Mouse (Mus musculus) embryonic stem cell, embryonic (primary cell): Measurements from ENCODE around the gene Rap1gap2.

Experiments
- CTCF ChIA-PET, 4 experiments: fragments of 300-600 bp in 2 of 4; fragments of 350-600 bp in 2 of 4; sonication (Branson Sonifier 250); formaldehyde crosslinking; loops; one replicate each; lab custom pipeline; 2022; ENCODE audit warnings: inconsistent platforms in 2 of 4; lab: Charles Lee
- POLR2A ChIA-PET, 4 experiments: fragments of 300-600 bp in 2 of 4; fragments of 350-600 bp in 2 of 4; sonication (Branson Sonifier 250); formaldehyde crosslinking; loops; one replicate each; lab custom pipeline; 2022; ENCODE audit warnings: antibody characterized with exemption in 4 of 4, inconsistent platforms in 1 of 4; lab: Charles Lee

Gene Rap1gap2

DNA sequence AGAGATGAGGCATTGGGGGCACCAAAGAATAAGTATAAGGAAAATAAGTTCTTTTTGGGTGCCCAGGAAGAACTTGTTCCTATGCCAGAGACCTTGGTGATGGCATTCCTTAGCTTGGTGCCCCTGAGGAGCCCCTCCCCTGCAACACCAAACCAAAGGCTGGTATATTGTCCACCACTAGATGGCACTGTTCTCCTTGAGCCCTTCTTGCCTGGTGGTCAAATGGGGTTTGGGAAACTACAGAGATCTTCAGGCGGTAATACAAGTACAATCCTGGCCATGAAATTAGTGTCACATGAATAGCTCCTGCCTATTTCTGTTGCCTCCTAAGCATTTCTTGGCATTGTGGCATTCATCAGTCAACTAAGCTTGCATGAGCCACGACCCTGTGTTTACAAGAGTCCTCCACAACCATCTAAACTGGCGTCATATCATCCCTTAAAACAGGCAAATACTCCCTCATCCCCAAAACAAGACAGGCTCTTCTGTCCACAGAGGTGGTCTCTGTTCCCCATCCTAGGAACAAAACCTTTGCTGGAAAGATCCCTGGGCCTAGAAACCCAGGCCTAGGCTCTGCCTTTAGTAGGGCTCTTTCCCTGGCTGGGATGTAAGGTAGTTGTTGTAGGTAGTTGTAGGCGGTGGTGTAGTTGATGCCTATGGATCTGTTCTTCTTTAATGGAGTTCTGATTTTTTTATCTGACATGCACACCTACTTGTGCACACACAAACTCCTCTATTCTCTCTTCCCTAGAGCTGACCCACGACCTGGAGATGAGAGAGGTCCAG is 24.0 kb upstream of the Rap1gap2 start:
- CTCF ChIA-PET = interaction anchor here (0.5 to 1.7 kb wide), 36 partner anchors 8 to 1811 kb away, joined by 3 to 15 read pairs (median 3); partner anchors contain the start of genes Ccdc92b (in 2 of the 4) and Pafah1b1 (in 2 of the 4)
- POLR2A ChIA-PET = interaction anchor here in 3 of 4 experiments (0.5 to 5.6 kb wide), 17 partner anchors 8 to 225 kb away, joined by 3 to 68 read pairs (median 3); partner anchors contain the start of genes Ccdc92b (in 1 of the 3), Cluh (in 1 of the 3) and Mnt (in 1 of the 3)

GRCm38 (mm10) chr11:74631880-74632789 is 21.4 kb upstream of the Rap1gap2 start:
- POLR2A ChIA-PET = no interaction called here
- CTCF ChIA-PET = no interaction called here

GRCm38 (mm10) chr11:74627481-74627880 is 16.8 kb upstream of the Rap1gap2 start:
- ChIA-PET CTCF (interaction anchor here (0.6 to 2.5 kb wide), 6 partner anchors 11 to 1583 kb away, joined by 3 to 14 read pairs (median 6); no protein-coding TSS in a partner anchor), POLR2A (interaction anchor here in 3 of 4 experiments (0.5 to 5.7 kb wide), 32 partner anchors 8 to 298 kb away, joined by 3 to 28 read pairs (median 4); partner anchors contain the start of genes Ccdc92b (in 2 of the 3), Mettl16 (in 1 of the 3), Mnt (in 1 of the 3) and Rap1gap2 (in 1 of the 3))

GRCm38 (mm10) chr11:74625333-74625732 is 14.6 kb upstream of the Rap1gap2 start:
- ChIA-PET POLR2A (interaction anchor here in 2 of 4 experiments (1.1 to 5.7 kb wide), 4 partner anchors 10 to 44 kb away, joined by 3 to 28 read pairs (median 3); no protein-coding TSS in a partner anchor), CTCF (interaction anchor here in 1 of 4 experiments (1.0 kb wide), 1 partner anchor 9 kb away, joined by 3 read pairs; no protein-coding TSS in a partner anchor)

DNA sequence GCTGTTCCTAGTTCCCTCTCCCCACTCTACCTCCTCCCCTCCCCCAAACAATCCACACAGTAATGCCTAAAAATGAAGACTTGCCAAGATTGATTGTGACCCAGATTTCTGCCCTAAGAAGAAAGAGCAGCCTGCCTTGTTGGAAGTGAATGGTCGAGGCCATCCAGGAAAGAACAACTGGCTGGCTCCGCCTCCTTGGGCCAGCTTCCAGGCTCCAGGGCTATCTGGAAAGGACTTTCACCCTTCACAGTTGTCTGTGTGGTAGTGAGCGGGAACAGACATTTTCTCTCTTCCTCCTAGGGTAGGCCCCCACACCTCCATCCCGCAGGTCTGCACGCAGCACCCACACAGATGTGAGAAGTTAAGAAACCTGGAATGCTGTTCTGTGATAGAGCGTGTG is 13.0 kb upstream of the Rap1gap2 start:
- CTCF ChIA-PET = interaction anchor here in 1 of 4 experiments (1.5 kb wide), 1 partner anchor 11 kb away, joined by 3 read pairs; no protein-coding TSS in a partner anchor
- POLR2A ChIA-PET = interaction anchor here in 2 of 4 experiments (0.9 to 1.8 kb wide), 7 partner anchors 12 to 137 kb away, joined by 3 to 7 read pairs (median 3); partner anchors contain the start of gene Rap1gap2 (in 1 of the 2)

DNA sequence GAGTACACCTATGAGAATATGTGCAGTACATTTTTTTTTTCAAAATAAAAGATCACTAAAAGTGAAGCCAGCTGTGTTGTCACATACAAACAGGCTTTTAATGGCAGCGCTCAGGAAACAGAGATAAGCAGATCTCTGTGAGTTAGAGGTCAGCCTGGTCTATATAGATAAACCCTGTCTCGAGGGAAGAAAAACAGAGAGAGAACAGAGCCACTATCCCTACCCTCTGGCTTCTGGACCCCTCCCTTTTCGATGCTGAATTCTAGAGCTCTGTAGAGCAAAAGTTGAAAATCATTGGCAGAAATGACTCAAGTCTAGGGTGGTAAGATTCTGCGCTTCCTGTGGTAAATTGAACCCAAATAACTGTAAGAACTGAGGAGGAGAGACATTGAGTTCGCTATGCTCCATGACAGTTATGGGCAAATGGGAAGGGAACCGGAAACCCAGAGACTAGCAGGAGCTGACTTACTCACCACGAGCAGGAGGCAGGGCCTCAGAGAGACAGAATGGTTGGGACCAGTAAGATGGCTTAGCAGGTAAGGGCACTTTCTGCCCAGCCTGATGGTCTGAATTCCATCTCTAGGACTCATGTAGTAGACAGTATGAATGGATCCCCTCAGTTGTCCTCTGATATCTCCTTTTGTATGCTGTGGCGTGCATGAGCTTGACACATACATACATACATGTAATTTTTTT is 11.4 kb upstream of the Rap1gap2 start:
- CTCF ChIA-PET = interaction anchor here in 2 of 4 experiments (0.6 kb wide), 2 partner anchors 22 to 46 kb away, joined by 3 read pairs; no protein-coding TSS in a partner anchor

GRCm38 (mm10) chr11:74619956-74620300 is 9.2 kb upstream of the Rap1gap2 start:
- CTCF ChIA-PET = interaction anchor here in 2 of 4 experiments (1.2 to 1.7 kb wide), 4 partner anchors 9 to 18 kb away, joined by 3 to 6 read pairs (median 5); no protein-coding TSS in a partner anchor

More for the DNA sequence above, 11.4 kb upstream of the Rap1gap2 start:
- POLR2A ChIA-PET = interaction anchor here in 2 of 4 experiments (1.0 to 1.8 kb wide), 5 partner anchors 9 to 32 kb away, joined by 3 to 7 read pairs (median 3); partner anchors contain the start of gene Rap1gap2 (in 1 of the 2)

GRCm38 (mm10) chr11:74619201-74619955 is 8.7 kb upstream of the Rap1gap2 start, which contains the start of gene Ccdc92b:
Ccdc92b (plus strand) TSS chr11:74619605.
- CTCF ChIA-PET = interaction anchor here in 3 of 4 experiments (0.5 to 2.8 kb wide), 10 partner anchors 9 to 184 kb away, joined by 3 to 8 read pairs (median 4); no protein-coding TSS in a partner anchor
- POLR2A ChIA-PET = interaction anchor here in 3 of 4 experiments (0.6 to 3.1 kb wide), 33 partner anchors 8 to 550 kb away, joined by 3 to 20 read pairs (median 4); partner anchors contain the start of genes Rap1gap2 (in 2 of the 3), Cluh (in 1 of the 3) and Mettl16 (in 1 of the 3)

More at GRCm38 (mm10) chr11:74619956-74620300, 9.2 kb upstream of the Rap1gap2 start:
- POLR2A ChIA-PET = interaction anchor here in 3 of 4 experiments (0.6 to 3.1 kb wide), 23 partner anchors 8 to 246 kb away, joined by 3 to 20 read pairs (median 4); partner anchors contain the start of genes Rap1gap2 (in 2 of the 3), Cluh (in 1 of the 3) and Mettl16 (in 1 of the 3)

DNA sequence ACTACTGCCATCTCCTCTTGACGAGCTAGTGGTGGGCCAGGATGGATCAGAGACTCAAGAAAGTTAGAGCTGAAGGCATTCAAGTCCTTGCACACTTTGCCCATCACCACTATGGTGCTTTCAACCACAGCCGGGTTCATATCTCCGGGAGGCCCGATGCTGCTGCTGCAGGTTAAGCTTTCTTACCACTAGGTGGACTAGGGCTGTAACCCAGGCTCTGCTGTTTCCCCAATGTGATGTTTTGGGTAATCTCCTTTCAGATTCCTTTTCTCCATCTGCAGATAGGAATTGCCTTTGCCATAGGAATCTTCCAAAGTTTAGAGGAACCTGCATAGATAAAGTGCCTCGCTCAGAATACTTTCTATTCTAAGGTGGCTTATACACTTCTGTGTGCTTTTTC is 4.9 kb upstream of the Rap1gap2 start:
- CTCF ChIA-PET = interaction anchor here in 3 of 4 experiments (0.9 to 1.5 kb wide), 3 partner anchors 19 to 24 kb away, joined by 3 to 6 read pairs (median 4); no protein-coding TSS in a partner anchor
- POLR2A ChIA-PET = interaction anchor here in 2 of 4 experiments (0.8 to 2.2 kb wide), 7 partner anchors 10 to 35 kb away, joined by 3 to 7 read pairs (median 4); no protein-coding TSS in a partner anchor

- ChIA-PET CTCF (interaction anchor here in 1 of 4 experiments (0.7 kb wide), 1 partner anchor 87 kb away, joined by 3 read pairs; no protein-coding TSS in a partner anchor), POLR2A (interaction anchor here in 2 of 4 experiments (0.5 to 3.1 kb wide), 5 partner anchors 11 to 89 kb away, joined by 3 to 12 read pairs (median 5); no protein-coding TSS in a partner anchor)
These were observed 2.7 kb upstream of the Rap1gap2 start for GRCm38 (mm10) chr11:74613428-74613827.

DNA sequence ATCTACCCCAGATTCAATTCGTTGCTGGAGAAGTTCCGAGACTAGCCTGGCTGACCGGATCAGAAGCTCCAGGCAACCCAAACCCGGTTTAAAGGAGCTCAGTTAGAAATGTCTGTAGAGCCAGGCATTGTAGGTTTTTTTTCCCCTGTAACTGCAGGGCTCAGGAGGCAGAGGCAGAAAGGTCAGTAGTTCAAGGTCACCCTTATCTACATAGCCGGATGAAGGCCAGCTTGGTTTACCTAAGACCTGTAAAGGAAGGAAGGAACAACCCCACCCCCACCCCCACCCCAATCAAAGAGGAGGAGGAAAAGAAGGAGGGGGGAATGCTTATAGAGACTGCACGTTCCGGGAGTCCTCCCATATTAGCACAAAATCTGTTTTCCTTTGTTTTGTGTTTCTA is 722 bp upstream of the Rap1gap2 start:
- POLR2A ChIA-PET = interaction anchor here in 3 of 4 experiments (0.6 to 3.1 kb wide), 27 partner anchors 9 to 1617 kb away, joined by 3 to 12 read pairs (median 4); partner anchors contain the start of genes Cluh (in 1 of the 3), Mettl16 (in 1 of the 3) and Pafah1b1 (in 1 of the 3)
- CTCF ChIA-PET = interaction anchor here (0.6 to 1.2 kb wide), 5 partner anchors 17 to 1309 kb away, joined by 3 to 5 read pairs (median 4); no protein-coding TSS in a partner anchor

- POLR2A ChIA-PET = interaction anchor here in 3 of 4 experiments (0.5 to 2.9 kb wide), 19 partner anchors 9 to 850 kb away, joined by 3 to 10 read pairs (median 4); partner anchors contain the start of gene Ccdc92b (in 2 of the 3)
- CTCF ChIA-PET = interaction anchor here in 2 of 4 experiments (1.0 to 1.6 kb wide), 3 partner anchors 24 to 155 kb away, joined by 3 to 4 read pairs (median 3); no protein-coding TSS in a partner anchor
These were observed 647 bp downstream of the Rap1gap2 start for GRCm38 (mm10) chr11:74610068-74610467.

GRCm38 (mm10) chr11:74602286-74602685 is 8.4 kb downstream of the Rap1gap2 start:
- CTCF ChIA-PET = no interaction called here
- POLR2A ChIA-PET = interaction anchor here in 1 of 4 experiments (0.7 kb wide), 1 partner anchor 9 kb away, joined by 4 read pairs; no protein-coding TSS in a partner anchor

GRCm38 (mm10) chr11:74597990-74598337 is 12.8 kb downstream of the Rap1gap2 start:
- CTCF ChIA-PET = interaction anchor here (0.6 to 1.7 kb wide), 10 partner anchors 9 to 250 kb away, joined by 3 to 15 read pairs (median 4); no protein-coding TSS in a partner anchor
- POLR2A ChIA-PET = interaction anchor here in 3 of 4 experiments (0.5 to 1.5 kb wide), 5 partner anchors 9 to 97 kb away, joined by 3 to 6 read pairs (median 3); no protein-coding TSS in a partner anchor
